Mouse (Mus musculus) left cerebral cortex, adult 11 months (tissue): Measurements from ENCODE around the gene Epn3.

Experiments
- DNase-seq: peaks from one replicate; pipeline ENCODE4 v3.0.0; 2022; ENCODE audit warnings: low spot score

The Epn3 gene

DNA sequence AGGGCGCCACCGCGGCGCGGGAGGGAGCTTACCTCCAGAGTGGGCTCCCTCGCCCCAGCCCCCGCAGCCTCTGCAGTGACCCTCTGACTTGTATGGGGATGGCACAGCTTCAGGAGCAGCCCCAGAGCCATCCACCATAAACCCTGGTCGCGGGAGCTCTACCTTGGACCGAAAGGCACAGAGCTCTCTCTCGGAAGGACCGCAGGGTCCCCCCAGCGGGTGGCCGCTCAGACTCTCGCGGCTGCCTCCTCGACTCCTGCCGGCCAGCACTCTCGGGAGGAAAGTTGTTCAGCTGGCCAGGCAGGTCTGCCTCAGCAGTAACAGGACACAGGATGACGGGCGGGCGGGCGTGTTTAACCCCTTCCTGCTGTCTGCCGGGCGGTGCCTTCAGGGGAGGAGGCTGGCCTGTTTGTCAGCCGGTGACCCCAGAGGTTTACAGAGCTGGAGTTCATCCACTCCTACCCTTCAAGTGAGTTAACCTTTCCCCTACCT, at the start of gene Epn3:
Gene Epn3 (minus strand): TSS at position 314 of the 492 bp plus-strand sequence.
- no peak for DNase-seq

DNA sequence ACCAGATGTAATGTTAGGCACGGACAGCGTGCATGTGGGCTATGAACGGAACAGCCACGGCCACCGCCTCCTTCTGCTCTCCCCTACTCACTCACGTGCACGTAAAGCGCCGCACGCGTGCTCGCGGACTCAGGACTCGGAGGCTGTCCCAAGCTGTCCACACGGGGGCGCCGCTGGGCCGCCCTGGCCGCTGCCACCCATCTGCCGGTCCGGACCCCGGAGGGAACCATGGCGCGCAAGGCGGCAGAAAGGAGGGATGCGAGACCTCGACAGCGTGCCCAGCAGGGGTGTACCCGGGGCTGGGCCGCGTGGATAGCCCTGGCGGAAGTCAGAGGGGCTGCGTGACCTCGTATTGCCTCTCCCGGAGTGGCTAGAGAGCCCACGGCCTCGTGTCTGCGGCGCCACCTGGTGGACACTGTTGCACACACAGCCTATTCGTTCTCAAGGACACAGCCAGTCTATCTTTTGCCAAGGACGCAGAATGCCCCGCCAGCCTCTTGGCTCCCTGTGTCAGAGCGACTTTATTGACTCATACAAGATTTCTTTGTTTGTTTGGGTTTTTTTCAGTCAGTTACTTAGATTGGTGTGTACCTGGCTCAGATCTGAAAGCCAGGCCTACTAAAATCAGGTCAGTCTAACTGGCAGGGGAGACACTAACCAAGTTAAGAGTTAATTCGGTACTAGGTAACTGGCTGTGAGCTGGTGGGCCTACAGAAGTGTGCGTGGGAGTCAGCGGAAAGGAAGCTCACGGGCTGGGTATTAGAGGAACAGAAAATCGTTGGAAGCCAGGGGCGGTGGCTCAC, 49.3 kb upstream of the Epn3 start, which contains the start of gene Rsad1:
Gene Rsad1 (minus strand): TSS at position 368 of the 803 bp plus-strand sequence.
- DNase-seq, result peak; percentile 92

DNA sequence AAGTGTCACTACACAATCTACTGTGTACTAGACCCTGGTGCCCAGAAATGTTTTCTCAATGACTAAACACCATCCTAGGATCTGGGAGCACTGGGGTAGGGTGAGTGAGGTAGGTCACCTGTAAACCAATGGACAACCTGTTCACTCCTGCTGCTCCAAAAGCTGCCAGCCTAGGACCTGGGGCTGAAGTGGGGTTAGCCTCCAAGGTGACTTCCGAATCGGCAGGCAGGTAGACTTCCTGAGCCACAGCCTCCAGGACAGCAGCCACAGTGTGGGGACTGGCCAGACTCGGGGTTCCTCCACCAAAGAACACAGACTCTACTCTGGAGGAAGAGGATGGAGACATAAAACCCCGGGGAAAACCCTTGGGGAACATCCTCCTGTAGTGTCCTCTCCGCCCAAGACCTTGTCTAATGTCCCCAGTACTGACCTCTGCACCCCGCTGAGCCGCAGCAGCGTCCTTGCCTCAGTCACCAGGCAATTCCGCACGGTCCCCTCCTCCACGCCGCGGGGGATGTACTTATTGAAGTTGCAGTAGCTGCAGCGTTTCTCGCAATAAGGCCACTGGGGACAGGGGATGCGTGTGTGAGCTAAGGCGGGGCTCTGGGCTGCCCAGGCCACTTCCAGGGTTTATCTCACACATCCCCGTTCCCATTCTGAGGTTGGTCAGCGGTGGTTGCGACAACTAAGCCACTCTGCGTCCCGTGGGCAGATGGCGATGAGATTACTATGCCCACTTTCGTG, 48.4 kb upstream of the Epn3 start:
- no peak for DNase-seq

DNA sequence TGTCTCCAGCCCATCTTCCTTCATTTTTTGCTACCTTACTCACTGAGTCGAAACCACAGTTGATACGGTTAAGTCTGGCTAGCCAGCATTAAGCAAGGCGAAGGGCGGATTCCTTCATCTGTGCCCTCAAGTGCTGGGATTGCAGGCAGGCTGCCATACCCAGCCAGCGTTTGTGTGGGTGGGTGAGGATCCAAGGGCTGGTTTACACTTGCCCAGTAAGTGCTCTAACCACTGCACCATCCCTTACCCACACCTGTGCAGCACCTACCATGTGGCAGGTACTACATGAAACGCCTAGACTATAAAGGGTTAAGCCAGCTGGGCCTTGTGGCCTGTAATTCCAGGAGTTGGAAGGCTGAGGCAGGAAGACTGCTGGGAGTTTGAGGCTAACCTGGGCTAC, 47.5 kb upstream of the Epn3 start:
- DNase-seq, result no peak

DNA sequence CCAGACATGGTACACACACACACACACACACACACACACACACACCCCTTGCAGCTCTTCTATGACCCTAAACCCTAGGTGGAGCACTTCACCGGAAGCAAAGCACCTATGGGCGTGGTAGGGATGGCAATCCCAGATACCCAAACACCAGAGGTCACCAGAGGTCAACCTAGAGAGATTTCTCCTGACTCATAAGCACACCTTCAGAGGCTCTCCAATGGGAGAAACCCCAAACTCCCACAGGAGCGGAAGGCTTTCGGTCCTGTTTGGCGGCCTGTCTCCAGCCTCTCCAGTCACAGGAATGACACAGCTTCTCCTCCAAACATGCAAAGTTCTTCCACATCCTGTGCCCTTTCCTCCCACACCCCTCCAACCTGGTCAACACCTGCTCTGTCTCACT, 46.6 kb upstream of the Epn3 start:
- no peak for DNase-seq

DNA sequence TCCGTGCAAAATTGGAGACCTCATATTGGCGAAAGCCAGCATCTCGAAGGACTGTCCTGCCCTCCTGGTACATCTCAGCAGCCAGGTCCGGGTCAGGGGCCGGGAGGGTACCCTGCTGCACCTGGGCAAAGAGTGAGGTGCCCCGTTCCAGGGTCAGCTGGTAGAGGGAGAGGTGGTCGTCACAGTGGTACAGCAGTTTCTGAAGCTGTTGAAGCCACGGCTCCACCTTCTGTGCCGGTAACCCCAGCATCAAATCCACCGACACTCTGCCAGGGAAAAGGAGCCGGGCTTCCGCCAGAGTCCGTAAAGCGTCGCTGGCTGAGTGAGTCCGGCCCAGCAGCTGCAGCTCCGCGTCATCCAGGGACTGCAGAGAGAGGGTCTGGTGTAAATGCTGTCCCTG, 44.6 kb upstream of the Epn3 start:
- no peak for DNase-seq

DNA sequence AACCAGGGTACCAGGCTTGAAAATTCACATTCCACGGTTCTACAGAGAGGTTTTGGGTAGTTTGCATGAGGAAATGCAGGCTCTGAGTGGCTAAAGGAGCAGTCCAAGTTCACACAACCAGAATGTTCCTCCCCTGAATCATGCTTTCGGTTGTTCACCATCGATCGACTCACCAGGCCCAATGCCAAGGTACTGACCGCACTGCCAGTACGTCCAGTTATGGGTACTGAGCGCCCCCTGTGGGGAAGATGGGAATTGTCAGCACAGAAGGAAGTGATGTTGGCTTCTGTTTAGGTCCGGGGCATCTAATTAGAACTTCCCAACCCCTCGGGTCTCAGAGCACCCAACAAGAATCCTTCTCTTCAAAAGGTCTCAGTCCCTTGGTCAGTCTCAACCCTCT, 44.2 kb upstream of the Epn3 start:
- DNase-seq, result peak; percentile 85

DNA sequence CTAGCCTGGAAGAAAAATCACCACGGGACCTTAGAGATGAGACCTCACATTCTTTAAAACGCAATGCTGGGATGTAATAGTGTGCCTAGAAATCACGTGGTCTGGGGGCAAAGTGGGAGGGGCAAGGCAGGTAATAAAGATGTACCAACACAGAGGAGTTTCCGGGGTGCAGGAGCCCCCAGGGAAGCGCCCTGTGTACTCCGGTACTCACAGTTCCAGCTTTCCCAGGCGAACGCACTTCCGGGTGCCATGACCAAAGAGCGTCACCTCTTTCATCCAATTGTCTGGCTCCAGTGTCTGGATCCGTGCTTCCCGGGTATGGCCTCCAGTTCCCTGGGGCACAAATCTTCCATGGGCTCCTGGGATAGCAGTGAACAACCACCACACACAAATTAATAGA, 43.6 kb upstream of the Epn3 start:
- no peak for DNase-seq

DNA sequence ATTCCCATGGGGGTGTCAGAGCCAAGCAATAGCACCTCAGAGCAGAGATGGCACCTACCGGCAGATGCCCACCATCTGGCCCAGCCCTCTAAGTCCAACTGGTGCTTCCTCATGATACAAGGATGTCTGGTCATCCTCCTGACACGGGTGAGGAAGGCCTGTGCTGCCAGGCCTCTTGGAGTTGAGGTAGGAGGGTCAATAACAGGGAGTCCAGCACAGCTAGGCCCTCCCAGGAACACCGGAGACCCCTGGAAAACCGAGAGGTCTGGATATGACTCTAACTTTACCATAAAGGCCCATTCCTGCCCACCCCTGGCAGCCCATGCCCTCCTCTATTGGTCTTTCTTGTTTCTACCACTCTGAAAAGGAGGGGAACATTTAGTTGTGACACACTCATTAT, 42.6 kb upstream of the Epn3 start:
- no peak for DNase-seq

DNA sequence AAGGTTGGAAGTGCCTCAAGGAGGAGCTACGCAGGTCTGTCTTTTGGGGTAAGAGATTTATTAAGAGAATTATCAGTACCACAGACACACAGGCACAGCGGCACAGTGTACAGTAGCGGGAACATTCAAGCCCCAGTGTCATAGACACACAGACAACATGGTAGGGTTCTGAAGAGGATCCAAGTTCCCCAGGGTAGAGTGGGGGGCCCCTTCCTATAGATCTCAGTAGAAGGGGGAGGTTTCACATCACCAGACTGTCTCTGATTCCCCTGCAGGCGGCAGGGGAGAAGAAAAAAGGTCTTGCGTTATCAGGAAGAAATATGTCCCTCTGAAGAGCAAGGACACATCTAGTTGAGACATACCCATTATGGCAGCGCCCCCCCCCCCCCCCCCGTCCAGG, 40.0 kb upstream of the Epn3 start:
- no peak for DNase-seq

DNA sequence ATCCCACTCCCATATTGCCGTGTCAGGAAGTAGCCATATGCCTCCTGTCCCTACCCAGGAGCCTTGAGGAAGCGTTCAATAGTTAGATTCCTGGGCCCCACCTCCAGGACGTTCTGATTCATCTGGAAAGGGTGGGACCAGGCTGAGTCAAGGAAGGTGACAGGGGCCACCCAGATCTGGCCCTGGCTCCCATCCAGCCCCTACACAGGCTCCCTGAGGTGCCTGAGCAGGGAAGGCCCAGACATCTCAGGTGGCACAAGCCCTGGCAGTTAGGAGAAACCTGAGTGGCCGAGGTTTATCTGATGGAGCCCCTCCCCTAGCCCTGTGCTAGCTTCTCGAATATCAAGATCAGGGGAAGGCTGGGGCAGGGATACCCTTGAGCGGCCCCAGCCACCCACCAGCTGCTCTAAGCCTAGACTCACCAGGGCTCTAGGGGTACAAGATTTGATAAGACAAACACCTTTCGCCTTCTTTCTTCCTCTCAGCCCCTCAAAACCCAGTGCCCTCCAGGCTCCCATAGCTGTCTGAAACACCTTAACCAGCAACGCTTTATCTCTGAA, 39.0 kb upstream of the Epn3 start:
- no peak for DNase-seq

DNA sequence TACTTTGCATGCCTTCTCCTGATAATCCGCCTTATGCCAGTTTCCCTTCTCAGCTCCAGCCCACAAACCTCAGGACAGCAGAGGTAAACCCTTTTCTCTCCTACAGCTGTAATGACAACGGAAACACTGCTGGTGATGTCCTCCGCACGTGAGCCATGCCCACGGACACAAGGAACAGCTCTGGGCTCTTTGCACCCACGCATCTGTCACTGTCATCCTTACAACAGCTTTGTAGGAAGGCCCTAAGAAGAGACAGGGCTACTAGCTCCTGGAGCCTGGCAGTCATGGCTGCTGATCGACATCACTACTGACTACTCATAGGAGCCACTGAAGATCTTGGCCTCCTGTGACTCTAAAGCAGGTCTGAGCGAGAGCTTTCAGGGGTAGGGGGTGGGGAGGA, 33.4 kb upstream of the Epn3 start:
- DNase-seq, result no peak

DNA sequence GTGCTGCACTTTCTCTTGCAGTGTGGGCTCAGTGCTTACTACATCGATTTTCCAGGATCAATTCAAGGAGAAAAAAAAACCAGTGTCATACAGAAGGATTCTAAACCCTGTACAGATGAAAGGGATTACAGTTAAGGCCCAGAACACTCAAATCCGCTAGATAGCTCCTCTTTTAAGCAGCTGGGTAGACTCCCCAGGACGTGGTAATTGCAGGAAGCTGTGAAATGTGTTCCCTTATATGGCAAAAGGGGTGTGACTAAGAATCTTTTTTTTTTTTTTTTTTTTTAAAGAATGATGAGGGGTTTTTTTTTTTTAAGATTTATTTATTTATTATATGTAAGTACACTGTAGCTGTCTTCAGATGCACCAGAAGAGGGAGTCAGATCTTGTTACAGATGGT, 29.1 kb upstream of the Epn3 start:
- no peak for DNase-seq

DNA sequence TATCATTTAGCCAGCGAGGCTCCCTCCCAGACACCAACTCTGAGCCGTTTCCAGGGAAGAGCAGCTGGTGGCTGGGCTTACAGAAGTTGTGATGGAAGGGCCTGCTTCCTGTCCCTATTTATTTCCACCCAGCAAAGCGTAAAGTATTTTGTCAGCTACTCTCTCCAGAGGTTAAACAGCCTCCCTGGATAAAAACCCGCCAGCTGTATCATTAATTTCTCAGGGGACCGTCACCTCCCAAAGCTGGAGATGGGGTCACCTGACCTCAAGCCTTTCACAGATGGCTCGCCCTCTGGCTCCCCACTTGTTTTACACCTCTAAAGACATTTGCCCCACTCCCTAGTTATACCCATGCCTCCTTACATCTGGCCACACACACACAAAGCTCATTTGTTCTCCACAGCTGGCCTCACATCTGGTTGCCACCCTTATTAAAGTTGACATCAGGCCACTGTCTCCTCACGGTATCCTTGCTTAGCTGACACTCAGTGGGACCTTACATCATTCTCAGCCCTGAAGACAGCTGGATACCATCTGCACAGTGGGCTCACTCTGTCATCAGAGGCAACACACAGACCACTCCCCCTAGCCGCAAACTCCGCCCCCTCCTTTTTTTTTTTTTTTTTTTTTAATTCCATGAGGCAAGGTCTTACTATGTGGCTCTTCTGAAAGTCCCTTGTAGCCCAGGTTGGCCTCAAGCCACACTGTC, 26.6 kb upstream of the Epn3 start:
- DNase-seq, result no peak

DNA sequence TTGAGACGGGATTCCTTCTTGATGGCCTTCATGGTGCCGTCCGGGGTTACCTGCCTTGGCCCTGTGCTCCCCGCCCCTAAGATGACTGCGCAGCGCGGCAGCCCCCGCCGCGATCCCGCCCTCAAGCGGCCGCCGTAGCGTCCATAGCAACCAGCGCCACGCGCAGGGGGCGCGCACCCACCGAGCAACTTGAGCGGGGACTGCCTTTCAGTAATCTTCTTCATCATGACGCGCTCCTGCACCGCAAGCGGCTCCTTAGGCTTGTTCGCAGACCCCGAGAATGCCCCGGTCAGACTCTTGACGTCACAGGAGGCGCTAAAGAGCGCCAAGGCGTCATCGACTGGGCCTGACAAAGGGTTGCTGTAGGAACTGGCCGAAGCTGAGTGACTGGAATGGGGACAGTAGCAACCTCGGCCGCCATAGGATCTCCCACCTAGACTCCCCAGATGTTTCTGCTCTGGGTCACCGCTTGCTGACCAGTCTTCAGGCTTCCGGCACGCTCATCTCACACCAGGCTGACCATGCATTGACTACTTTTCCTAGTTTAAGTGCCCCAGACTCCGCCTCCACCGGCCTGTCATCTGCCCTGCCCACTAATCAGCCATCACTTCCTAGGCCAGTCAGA, 21.6 kb upstream of the Epn3 start, which contains the start of gene Mycbpap:
Gene Mycbpap (minus strand): TSS at position 524 of the 625 bp plus-strand sequence.
- no peak for DNase-seq

DNA sequence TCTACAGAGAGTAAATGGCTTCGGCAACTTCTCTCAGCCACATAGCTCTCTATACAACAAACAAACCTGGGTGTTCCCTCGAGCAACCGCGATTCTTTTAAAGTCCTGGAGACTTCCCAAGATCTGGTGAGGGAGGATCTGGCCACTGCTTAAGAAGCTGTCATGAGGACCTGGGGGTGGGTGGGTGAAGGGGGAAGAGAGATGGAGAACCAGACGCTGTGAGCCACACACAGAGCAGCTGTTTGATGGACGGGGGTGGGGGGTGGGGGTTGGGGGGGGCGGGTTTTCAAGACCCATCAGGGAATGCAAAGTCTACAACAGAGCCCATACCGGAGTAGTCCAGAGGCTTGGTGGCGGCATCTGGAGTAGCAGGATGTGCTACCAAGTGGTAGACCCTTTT, 13.7 kb upstream of the Epn3 start:
- DNase-seq, result no peak

DNA sequence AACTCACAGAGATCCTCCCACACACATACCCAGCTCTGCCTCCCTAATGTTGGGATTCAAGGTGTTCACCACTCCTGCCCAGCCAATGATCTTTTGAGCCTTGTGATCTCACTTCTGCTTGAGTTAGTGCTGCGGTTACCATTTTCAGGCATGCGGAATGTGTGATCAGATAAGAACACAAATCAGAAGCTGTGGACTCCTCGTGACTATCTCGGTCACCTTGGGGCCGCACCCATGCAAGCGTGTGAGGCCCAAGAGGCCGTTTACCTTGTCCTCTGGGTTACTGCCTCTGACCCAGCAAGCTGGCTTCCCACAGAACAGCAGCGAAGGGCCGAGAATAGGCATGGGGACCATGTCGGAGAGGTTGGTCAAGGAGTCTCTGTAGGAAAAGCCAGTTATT, 9.2 kb upstream of the Epn3 start:
- no peak for DNase-seq

DNA sequence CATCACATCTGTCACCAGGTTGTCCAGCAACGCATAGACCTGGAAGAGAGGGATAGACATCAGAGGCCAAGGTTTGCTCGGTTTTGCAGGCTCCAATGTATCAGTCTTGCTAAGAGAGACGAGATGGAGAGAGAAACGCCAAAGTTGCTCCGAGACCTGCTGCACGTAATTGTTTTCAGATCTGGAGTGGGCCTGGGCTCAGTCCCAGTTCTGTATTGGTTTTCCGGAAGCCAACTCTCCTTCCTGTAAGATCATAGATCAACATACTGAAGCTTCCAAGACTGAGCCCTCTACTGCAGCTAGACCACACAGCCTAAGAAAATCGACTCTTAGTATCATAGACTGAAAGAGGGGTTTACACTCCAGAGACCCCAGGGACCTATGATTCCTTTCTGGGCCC, 1.7 kb upstream of the Epn3 start:
- DNase-seq, result no peak

DNA sequence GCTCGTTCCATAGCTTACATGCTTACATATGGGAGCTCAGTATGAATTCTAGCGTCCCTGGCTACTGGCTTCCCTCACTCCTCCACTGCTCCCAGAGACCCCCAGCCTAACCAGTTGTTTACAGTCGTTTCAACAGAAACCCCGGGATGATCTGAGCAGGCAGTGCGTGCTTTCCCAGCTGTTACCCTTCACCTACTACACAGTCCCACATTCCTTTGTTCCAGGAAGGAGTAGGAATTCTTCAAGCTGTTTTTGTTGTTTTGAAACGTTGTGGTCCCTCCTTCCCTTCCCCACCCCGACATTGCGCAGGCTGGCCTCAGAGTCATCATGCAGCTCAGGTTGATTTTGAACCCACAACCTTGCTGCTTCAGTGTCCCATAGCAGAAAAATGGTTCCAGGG, 588 bp upstream of the Epn3 start:
- DNase-seq, result no peak

DNA sequence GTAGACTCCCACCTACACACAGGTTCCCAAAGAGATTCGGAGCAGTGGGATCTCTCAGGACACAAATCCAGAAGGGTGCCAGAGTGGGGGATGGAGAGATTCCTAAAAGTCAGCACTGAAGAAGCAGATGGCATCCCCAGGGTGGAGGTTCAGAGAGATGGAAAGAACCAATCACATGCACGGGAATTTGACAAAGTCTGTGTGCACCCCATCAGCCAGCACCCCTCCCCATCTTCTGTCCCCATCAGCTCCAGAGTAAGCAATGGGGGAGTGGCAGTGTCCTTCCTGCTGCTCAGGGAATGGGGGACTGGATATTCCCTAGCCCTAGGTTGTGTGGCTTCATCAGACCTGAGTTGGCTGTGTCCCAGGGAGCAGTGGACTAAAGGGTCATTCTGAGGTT, 739 bp downstream of the Epn3 start:
- DNase-seq, result no peak

DNA sequence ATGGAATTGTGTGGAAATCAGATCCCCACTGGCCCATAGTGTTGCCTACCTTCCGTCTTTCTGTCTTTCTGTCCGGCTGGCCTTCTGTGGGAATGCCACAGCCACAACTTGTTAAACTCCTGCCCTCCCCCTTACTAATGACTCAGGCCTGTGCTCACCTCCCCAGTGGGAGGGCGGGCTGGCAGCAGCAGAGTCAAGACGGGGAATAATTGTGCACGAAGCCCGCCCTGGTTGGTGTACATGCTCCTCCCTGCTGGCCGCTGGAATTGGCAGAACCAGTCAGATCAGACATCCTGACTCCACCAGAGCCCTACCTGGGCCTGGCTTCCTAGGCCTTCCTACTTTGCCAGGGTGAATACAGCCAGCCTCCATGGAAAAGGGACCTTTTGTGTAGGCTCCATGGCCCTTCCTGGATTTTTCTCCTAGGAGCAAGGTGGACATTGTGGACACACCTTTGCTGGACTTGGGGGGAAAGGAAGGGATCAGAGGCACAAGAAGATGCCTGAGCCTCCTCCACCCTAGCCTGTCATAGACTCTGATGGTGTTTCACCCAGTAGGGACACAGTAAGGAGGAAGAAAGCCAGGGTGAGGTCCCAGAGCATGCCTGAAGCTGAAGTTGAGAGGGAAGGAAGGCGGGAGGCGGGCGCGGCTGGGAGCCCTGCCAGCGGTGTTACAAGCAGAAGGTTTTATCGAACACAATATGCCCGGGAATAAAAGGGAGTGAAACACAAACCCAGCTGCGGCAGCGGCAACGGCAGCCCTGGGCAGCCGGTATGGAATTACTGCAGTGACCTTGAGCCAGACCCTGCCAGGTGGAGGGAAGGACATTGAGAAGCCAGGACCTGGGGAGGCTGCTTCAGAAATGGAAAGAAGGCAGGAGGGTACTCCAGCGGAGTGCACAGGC, 1.4 kb downstream of the Epn3 start:
- peak; percentile 25 for DNase-seq
